Mouse (Mus musculus): Measurements from ENCODE around the gene Dnal4.

Dnal4 gene

GRCm38 (mm10) chr15:79800701-79801100 is 23.1 kb upstream of the Dnal4 start:
- DNase-seq (ENCODE audit: low read depth, low spot score) = no peak

GRCm38 (mm10) chr15:79798591-79798990 is 20.9 kb upstream of the Dnal4 start:
- DNase-seq (ENCODE audit: low read depth, low spot score) = no peak

DNA sequence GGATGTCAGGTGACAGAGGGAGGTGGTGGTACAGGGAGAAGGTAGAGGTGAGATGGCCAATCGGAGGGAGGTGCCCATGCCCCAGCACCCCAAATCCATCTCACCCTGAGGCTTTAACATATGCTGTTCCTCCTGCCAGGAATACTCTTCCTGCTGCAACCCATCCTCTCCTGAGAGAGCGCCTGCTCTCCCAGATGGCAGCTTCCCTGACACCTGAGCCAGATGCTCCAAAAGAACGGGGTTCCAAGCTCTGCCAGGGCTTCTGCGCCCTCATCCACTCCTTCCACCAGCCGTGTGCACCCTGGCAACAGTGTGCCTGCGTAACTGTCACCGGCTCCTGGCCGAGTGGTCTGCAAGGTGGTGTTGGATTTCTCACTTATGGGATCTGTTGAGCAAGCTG is 20.0 kb upstream of the Dnal4 start:
- no peak for DNase-seq (ENCODE audit: low read depth, low spot score)

DNA sequence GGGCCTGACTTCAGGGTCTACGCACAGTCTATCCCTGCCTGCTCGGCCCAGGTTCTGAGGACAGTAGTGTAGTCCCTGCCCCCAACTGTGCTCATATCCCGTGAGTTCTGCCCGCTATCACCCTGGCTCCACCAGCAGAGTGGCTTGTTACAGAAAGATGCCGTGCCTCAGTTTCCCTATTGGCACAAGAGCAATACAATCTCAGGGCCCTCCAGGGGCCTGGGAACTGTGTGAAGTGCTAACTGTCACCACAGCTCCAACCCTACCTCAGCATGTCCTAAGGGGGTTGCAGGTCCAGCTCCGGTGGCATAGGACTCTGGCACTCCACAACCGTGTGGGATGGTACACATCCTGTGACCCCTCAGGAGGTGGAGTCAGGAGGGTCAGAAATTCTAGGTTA is 19.4 kb upstream of the Dnal4 start:
- no peak for DNase-seq (ENCODE audit: low read depth, low spot score)

DNA sequence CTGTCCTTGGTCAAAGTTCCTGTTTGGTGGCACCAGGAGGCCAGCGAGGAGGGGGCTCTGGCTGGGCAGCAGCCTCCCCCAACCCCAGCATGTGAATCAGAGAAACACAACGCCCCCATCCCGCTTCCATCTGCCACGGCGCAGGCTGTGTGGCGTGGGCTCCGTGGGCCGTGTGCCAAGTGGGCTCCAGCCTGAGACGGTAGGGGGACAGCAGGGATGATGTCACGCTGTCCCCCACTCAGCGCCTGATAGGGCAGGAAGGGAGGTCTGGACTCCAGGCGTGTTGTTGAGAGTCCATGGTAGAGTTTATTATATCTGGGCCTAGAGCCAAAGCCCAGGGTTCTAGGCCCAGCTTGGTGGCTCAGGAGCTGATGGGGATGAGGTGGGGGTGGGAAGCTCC is 18.6 kb upstream of the Dnal4 start:
- DNase-seq (ENCODE audit: low read depth, low spot score) = no peak

GRCm38 (mm10) chr15:79794173-79794572 is 16.5 kb upstream of the Dnal4 start:
- no peak for DNase-seq (ENCODE audit: low read depth, low spot score)

- DNase-seq (ENCODE audit: low read depth, low spot score) = no peak
Measured at GRCm38 (mm10) chr15:79793076-79793475, 15.4 kb upstream of the Dnal4 start.

DNA sequence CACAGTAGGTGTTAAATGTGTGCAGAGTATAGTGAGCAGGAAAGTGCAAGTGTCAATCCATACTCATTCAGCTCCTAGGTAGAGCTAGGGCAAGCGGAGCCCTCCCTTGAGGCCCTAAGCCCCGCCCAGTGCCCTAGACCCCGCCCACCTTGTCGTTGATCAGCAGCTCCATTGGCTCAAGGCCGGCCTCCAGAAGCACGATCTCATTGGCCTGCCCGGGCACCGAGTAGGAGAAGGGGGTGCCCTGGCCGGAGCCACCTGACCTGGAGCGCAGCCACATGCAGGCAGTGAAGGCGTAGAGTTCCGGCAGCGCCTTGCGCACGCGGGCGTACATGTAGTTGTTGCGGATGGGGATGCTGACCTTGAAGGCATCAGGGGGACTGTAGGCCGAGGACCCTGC is 14.8 kb upstream of the Dnal4 start:
- DNase-seq (ENCODE audit: low read depth, low spot score) = no peak

DNA sequence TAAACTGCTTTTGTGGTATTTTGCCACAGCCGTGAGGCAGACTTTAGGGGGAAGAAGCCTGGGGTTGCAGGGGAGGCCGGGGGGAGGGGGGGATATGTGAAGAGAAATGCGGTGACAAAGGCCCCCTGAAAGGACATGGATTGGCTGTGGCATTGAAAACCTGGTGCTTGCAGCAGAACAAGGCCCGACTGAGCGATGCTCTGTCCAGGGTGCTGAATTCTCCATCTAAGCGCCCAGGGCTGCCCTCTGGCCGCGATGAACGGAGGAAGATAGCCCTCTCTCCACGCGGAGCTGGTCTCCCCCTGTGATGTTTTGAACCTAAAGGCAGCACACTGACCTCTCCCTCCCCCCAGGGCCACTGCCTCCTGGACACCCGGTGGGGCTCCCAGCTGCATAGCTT is 13.9 kb upstream of the Dnal4 start:
- peak; percentile 75 for DNase-seq (ENCODE audit: low read depth, low spot score)

GRCm38 (mm10) chr15:79790905-79791304 is 13.3 kb upstream of the Dnal4 start:
- DNase-seq (ENCODE audit: low read depth, low spot score) = no peak

- no peak for DNase-seq (ENCODE audit: low read depth, low spot score)
Measured at GRCm38 (mm10) chr15:79790111-79790510, 12.5 kb upstream of the Dnal4 start.

DNA sequence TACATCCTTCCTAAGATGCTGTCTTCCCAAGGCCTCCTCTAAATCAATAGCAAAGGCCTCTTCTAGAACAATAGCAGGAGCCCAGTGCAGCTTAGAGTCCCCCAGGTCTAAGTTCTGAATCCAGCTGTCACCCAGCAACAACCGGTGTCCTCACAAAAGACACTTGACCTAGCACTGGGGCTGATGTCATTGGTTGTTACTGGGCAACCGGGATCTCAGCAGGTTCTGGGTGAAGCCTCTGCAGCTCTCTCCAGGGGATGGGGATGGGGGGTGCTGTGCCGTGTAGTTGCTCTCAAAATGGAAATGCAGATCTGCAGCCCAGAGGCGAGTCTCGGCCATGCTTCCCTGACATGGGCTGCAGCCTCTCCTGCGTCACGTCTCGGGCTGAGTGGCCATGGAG is 10.2 kb upstream of the Dnal4 start:
- no peak for DNase-seq (ENCODE audit: low read depth, low spot score)

GRCm38 (mm10) chr15:79785056-79785455 is 7.4 kb upstream of the Dnal4 start:
- DNase-seq (ENCODE audit: low read depth, low spot score) = no peak

DNA sequence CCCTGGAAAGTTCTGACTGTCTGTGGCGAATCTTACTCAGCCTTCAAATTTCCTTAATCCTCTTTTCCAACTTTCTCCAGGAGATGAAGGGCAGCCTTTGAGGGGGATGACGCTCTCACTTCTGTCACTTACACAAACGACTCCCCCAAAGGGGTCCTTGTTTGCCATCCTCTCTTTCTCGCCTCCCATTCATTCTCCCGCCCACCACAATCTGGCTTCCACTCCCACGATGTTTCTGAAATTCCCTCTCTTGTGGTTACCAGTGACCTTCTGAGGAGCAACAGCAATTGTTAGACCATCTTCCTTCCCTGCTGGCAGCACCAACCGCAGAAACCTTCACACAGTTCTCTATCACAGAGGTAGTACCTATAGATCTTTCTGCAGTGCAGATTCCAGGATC is 2.0 kb downstream of the Dnal4 start:
- DNase-seq (ENCODE audit: low read depth, low spot score) = no peak

DNA sequence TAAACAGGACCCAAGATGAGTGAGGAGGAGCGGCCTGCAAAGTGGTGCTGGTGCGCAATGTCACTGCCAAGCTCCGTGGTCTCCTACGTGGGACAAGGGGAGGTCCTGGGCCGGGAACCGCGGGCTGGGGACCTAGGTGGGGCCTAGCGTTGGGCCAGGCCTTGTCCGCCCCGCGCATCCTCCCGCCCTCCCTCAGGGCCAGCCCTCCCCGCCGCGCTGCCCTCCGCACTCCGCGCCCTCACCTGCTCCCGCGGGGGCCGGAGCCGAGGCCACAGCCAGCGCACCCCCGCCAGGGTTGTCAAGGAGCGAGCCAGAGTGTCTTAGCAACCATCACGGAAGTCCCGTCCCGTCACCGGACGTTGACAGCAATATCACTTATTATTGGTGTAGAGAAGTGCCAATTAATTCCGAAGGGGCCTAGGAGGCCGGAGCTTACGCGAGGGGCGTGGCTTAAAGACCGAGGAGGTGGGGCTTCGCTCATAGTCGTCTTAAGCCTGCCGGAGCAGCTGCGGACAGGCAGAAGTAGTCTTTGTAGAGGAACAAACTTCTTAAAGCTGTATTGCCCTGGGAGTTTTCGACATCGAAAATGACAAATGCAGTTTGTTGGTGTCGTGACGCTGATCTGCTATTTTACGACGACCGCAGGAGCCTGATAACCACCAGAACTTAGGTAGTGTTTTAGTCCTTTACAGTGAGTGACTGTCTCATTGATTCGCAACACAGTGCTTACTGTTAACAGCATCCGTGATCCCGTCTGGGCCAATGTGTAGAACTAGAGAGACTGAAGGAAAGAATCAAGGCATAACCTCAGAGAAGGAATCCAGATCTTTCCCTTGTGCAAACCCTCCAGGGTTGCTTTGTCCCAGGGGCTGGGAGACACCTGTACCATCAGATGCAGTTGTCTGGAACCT is 3.3 kb downstream of the Dnal4 start:
- DNase-seq (ENCODE audit: low read depth, low spot score) = peak; percentile 99

DNA sequence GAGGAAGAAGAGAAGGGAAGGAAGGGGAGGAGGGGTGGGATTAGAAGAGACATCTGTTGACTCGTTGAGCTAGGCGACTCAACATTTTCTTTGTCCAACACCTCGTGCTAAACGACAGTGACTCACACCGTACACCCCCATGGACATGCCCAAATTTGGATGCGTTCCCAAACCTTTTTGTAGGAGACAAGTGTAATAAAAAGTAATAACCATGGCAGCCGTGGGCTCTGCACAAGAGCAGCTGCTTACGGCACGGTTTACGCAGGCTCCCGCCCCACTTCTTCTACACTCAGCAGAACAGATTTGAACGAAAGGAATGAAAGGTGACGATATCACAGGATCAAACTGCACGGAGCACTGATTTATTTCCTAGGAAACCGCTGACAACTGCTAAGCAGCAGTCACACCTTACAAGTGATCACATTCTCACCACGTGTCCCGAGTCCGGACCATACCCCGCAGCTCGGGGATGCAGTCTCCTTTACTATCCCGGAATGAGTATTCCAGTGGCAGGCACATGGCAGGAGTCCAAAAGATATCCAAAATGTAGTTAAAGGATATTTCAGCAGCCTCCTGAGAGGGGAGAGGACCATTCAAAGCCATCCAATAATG is 6.9 kb downstream of the Dnal4 start:
- DNase-seq (ENCODE audit: low read depth, low spot score) = no peak

GRCm38 (mm10) chr15:79768302-79768701 is 9.3 kb downstream of the Dnal4 start:
- no peak for DNase-seq (ENCODE audit: low read depth, low spot score)

DNA sequence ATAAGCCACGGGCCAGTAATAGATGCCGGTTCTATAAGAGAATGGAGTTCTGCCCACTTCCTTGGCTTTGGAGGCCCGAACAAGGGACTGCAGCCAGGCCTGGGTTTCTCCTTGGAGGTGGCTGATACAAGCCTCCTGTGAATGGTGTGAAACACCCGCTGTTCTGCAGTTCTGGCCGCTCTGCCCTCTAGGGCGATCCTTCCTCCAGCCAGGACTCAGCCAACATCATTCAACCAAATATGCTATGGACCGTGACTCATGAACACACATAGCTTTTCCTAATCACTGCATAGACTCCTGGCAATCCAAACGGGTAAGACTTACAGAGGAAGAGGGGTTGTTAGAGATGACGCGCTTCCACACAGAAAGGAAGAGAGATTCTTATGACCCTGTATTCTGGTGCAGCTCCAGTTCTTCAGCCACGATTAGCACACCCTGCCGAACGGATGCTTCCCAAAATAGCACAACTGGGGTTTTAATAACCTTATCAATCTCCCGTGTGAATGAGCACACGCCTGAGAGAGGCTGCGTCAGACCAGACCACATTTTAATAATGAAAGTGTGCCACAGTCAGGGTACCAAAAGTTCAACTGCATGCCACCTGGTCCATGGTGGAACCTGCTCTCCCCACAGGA is 10.2 kb downstream of the Dnal4 start:
- DNase-seq (ENCODE audit: low read depth, low spot score) = no peak

GRCm38 (mm10) chr15:79766586-79767071 is 11.0 kb downstream of the Dnal4 start:
- no peak for DNase-seq (ENCODE audit: low read depth, low spot score)

- no peak for DNase-seq (ENCODE audit: low read depth, low spot score)
Measured at GRCm38 (mm10) chr15:79766168-79766567, 11.5 kb downstream of the Dnal4 start.

DNA sequence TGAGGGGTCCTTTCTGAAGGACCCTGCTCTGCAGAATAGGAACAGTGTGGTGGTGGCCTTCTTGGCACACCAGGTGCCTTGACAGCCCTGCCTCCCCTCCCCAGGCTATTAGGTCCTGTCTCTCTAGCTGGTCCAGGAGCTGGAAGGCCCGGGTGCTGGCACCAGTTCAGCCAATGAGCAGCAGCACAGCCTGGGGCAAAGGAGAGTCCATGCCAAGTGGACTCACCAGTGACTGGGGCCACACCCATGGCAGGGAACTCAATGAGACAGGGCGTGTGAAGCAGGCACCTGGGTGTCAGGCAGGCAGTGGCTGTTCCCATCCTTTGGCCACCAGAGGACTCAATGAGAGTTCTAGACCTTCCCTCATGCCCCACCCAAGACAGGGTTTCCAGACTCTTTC is 12.3 kb downstream of the Dnal4 start:
- no peak for DNase-seq (ENCODE audit: low read depth, low spot score)

DNA sequence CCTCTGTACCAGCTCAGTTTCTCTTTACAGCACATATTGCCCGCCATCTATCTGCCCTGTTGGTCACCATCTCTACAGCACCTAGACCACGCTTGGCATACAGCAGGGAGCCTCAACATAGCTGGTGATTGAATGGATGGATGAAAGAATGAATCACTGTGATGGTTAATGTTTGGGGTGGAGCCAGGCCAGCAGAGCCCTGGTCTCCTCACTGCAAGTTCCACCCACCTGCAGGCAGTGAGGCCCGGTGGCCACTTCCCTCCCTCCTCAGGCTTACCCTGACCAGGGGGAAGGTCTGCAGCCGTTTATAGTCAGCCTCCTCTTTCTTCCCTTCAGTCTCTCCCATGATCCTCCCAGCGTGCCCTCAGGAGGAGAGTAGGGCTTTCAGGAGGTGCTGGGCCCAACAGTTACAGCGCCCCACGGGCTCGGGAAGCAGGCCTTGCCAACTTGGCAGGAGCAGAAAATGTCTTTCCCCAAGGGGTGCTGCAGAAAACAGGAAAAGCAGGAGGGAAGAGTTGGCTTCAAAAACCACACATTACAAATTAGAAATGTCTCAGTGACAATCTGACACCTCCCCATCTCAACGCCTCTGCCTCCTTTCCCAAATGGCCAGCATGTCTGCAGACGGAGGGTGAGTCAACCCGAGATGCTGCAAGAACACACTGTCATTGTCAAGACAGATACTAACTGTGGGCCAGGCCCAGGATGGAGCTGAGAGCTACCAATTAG is 12.9 kb downstream of the Dnal4 start:
- DNase-seq (ENCODE audit: low read depth, low spot score) = no peak

Data from CD4-positive, CD25-positive, alpha-beta regulatory T cell, adult 2 months (primary cell).